Mouse (Mus musculus) ovary, postnatal 10 days (tissue): ENCODE results near the gene Tent4a.

Experiments
- DNase-seq: peaks from one replicate; pipeline ENCODE4 v3.0.0; 2022; ENCODE audit warnings: low spot score

Gene Tent4a

DNA sequence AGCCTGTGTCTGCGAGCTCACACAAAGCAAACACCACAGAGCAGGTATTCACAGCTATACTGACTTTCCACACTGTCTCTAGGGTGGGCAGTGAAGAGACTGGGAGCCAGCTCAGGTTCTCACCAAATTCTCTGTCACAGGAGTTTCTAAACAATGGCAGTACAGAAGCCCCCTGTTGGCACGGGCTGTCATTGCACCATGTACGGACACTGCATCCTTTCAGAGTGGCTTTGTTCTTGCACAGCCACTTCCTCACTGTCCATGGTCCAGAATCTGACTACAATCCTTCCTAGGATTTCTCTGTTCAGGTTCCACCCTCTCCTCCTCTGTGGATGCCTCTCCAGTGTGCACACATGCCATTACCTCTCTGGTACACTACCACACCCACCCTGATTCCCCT, 10.6 kb upstream of the Tent4a start:
- no peak for DNase-seq

DNA sequence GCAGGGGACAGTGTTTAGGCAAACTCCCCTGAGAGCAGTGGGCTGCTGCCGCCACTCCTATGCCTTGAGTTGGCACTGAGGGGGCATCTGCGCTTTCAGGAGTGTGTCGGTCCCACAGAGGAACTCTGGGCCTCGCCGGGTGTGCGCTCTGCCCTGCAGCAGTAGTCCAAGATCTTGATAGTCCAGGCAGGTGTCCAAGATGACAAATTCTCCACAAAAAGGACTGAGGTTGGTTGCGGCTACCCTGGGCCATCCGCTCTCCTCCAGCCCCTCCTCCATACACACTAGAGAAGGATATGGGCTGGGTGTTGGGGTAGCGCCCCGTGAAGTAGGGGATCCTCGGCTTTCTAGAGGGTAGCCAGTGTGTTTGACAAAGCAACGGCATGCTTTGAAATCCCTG, 9.2 kb upstream of the Tent4a start:
- DNase-seq: no peak

DNA sequence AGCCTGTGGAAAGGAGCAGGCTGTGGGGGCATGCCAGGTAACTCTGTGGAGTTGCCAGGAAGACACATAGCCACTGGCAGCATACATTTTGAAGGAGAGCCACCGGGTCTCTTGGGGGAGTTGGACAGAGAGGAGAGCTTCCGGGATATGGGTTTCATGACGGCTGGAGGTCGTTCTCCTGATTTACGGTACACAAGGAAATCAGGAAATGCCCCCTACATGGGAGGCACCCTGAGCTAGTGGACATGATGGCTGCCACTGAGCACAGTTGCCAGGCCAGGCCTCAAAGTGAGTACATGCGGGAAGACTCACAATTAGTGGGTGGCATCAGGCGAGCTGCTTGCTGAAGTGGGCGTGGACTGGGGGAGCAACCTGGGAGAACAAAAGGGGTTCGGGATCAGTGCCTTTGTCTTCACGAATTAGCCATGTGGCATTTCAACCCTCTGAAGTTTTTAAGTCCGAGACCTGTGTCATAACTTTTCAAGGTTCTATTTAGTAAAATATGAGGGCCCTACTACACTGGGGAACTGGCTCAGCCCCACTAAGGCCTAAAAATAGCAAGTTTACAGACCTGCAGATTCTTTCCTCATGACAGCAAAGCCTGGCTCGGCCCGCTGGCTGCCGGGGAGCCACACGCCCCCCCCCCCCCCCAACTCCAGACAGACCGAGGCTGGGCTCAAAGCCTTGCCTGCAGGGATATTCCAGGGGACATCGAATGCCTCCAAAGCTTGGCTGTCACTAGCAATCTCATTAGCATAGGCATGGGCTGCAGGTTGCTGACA, 8.3 kb upstream of the Tent4a start:
- no peak for DNase-seq

DNA sequence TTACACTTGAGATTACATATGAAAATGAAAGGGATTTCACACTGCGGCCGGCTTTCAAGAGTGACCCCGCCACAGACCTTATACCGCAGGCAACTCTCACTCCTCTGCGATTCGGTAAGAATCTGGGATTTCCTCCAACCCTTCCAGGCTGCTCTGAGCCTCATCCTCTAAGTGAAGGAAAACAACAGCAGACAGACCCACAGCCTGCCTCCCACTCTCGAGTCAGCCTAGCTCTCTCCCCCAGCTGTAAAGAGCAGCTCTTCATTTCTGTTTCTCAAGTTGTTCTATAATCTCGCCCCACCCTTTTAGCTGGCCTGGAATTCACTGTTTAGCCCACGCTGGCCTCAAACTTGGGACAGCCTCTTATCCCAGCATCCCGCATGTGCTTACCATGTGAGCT, 7.4 kb upstream of the Tent4a start:
- DNase-seq: no peak

DNA sequence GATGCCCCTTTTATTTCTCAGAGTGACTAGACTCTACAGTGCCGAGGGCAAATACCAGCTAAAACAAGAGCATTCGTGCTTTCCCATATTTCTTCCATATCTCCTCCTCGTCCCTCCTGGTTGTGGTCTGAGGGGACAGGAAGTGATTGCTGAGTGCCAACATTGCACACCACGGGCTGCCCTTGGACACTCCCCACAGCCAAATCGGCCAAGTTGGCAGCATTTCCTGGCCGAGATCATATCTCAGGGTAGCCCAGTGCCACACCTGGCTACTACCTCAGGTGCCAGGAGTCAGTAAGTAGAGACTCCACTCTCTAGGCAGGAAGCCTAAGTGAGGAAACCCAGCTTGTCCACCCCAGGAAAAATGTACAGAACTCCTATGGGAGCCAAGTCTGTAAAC, 6.8 kb upstream of the Tent4a start:
- no peak for DNase-seq

DNA sequence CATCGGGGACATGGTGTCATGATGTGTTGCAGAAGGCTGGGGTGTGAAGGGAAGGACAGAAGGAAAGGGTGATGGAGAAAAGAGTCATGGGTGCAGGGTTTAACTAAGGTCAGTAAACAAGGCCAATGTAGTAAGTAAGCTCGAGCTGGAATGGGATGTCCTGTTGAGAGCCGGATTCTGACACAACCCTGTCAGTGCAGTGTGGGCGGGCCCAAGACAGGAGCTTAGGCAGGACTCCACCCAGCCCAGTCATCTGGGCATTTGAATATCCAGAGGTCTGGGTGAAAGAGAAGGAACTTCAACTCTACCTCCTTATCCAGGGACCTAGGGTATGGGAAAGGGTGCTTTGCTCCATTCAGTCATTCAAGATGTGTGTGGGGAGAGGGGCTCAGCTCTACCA, 3.9 kb upstream of the Tent4a start:
- no peak for DNase-seq

DNA sequence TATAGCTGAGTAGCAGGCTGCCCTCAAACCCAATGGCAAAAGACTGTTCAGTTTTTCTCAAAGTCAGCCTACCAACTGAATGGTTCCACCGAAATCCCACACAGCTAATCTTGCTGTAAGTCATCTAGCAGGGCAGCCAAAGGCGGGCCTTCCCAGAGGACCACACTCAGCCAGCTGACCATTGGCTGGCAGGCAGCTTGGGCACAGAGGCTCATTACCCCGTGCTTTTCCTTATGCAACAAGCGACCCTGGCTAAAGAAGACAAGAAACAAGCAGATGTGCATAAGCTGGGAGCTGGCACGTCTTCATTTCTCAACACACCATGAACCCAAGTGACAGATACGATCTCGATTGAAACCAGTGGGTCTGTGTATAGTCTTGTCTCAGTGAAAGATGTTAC, 2.9 kb upstream of the Tent4a start:
- DNase-seq: no peak

DNA sequence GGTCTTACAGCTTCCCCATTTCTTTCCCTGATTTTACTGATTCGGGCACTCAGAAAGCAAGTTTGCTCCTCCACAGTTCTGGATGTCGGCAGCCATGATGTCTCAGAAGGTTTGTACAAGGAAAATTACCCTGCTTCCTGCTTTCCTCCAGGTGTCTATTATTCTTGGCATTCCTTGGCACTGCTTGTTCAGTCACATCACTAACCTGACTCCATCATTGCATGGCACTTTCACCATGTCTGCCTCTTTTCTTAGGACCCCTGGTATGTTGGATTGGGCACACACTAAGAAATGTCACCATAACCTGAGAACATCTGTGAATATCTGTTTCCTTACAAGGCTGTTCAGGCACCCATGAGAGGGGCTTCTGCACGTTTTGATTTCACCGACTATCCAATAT, 1.6 kb upstream of the Tent4a start:
- no peak for DNase-seq

DNA sequence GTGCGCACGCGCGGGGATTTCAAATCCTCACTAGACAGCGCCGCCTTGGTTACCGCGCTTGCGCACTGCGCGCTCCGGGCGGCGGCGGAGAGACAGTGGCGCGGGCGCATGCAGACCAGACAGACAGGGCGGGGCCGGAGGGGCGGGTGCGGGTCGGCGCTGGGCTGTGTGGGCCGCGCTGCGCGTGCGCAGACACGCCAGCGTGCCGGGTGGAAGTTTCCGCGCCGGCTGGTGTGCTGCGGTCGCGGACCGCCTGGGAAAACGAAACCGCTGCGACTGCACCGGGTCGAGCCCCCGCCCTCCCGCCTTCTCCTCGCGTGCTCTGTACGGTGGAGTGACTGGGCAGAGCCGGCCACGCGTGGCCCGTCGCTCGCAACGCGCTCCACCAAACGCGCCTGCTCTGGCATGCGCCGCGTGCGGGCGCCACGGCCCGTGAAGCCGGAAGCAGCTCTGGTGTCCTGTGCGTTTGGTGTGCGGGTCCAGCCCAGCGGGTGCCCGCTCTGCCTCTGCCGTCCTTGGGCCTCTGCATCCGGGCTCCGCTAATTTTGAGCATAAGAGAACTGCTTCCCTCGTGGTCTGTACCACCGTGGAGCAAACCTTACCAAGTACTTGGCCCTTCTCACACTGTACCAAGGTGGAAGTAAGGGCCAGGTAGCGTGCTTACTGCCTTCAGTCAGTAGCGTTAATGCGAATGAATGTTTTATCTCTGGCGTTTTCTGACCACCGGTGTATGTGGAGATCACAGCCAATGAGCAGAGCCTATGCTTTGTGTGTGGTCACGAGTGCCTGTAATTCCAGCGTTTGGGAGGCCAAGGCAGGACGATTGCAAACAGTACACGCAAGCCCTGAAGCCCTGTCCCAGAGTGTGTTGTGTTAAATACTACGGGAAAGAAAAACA, 486 bp upstream of the Tent4a start:
- peak; percentile 84 for DNase-seq

DNA sequence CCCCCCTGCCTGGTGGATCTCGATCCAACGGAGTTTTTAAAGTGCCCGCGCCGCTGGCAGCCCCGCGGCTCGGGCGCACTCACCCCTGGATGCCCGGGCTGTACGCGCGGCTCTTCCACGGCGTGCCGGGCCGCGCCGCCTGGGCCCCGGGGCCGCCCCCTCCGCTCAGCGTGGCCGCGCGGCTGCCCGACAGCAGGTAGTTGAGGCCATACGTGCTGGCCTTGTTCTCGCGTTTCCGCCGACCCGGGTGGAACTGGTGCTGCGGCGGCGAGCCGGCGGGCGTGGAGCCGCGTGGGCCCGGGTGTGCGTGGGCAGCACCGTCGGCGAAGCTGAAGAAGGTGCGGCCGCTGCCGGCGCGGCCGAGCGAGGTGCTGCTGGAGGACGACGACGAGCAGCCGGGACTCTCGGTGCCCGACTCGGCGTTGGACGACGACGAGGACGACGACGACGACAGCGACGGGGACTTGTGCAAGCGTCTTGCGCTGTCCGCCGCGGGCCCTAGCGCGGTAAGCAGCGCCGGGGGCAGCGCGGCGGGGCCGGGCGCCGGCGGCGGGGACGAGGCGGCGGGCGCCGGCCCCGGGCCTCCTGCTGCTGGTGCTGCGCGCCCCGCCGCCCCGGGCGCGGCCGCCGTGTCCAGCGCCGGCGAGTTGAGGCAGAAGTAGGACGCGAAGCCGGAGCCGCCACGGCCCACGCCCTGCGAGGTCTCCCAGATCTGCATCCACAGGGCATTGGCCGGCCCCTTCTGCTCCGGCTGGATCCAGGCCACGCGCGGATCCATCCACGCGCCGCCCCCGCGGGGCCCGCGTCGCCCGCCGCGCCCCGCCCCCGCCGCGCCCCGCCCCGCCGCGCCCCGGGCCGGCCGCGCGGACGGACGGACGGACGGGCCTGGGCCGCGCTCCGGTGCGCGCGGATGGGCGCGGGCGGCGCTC, 748 bp downstream of the Tent4a start, which contains the start of gene Nsun2:
TSS of gene Nsun2 (plus strand) at position 342 of the 929 bp plus-strand sequence.
- DNase-seq: no peak

DNA sequence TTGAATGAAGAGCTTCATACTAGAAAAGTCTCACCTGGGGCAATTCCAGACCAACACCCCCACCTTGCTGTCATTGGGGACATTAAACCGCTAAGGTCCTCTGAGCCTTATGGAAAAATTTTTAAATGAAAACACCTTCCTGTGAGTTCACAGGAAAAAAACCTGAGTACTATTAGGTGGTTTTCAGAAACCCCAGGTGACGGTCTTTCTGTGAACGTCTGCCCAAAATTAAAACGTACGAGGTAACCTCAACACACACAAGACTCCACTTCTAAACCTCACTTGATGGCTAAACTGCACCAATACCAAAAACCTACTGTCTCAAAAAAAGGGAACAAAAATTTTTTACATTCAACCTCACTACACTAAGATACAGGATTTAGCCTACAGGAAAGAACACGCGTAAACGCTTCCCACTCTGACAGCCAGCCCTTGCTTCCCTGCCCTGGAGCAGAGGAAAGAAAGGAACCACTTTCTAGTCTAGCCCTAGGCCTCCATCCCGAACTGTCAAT, 1.5 kb downstream of the Tent4a start:
- DNase-seq: no peak

DNA sequence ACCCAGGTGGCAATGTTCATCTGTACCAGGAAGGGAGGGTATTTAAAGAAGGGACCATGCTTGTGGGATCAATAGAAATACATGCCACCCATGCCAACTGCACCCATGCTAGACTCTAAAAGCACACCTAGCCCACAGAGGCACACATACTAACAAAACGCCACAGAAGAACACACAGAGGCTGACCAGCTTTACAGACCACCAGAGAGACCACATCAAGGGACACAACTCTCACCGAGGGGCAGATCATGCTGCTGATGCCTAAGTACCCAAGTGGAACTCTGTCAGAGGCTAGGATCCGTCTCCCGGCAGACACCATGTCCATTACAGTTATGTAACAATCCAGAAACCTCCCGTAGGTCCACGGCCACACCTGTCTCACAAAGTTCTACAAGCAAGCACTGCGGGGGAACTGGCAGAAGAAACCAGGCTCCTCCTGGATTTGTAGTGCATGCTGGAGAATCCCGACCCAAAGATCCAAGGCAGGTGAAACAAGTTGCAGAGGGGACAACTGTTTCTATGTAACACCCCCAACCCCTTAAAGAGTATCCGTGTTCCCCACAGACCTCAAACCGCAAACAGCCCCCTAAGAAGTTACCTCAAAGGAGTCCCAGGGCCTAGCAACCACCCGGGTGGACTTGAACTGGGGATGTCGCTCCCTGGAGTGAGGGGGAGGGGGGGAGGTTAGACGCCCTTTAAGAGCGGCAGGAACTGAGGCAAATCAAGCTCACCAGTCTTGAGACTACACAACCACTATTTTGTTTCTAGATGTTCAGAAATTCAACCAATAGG, 2.1 kb downstream of the Tent4a start:
- DNase-seq: no peak

DNA sequence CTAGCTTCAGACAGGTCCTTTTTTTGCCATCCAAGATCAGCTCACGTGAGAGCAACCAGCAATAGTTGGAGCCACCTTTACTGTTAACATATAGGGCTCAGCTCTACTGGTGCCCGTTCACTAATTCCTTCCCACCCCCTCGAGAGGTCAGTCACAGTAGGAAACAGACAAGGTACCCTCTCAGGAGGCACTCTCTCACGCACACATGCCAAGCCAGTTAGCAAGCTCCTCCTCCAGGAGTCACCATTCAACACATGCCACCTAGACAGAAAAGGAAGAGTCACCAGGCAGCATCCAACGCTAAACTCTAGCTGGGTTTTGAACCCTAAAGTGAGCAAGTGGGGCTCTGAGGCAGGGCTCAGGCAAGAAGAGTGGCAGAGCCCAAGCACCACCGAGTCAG, 3.0 kb downstream of the Tent4a start:
- DNase-seq: no peak

DNA sequence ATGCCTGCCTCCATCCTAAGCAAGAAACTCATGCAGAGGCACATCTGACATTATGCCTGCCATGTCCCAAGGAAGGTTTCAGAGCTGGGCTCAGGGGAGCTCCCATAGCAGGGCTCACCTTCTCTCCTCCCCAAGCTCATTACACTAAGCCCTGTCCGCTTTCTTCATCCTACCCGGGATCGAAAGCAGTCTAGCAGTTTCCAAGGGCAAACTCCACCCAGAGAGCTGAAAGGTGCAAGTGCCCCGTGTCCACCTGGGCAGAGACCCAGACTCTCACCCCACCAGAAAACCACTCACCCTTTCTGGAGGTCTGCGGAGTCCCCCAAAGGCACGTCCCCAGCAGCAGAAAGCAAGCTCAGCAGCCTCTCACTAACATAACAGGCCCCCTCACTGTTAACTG, 3.5 kb downstream of the Tent4a start:
- DNase-seq: no peak

DNA sequence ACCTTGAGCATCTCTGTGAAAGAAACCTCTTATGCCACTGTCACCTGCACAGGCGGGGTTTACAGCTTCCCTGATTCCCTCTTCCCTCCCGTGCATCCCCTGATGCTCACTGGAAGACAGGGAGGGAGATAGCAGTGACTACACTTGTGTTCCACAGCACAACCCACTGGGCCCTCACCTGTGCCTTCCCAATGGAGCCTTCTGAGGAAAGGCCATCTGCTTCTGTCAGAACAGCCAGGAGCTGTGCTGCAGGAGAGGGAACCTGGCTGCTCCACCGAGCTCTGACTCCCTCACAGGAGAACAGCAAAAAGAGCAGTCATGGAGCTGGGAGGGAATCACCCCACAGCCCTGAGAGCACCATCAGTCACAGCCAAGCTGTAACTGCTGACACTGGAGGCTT, 4.3 kb downstream of the Tent4a start:
- no peak for DNase-seq

DNA sequence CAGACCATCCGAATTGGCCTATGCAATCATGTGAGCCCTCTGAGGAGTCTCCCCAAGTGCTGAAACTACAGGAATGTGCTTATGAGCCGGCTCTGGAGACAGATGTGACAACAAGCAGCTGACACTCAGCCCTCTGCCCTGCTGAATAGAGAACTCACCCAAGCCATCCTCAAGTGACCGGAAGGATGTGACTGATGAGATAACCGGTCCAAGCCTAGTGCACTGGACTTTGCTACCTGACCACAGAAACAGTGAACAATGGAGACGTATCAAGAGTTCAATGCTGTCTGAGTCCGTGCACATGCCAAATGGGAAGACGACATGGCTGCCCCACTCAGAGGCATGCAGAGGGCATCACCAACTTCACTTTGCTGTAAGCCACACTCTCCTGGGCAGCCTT, 5.9 kb downstream of the Tent4a start:
- no peak for DNase-seq

DNA sequence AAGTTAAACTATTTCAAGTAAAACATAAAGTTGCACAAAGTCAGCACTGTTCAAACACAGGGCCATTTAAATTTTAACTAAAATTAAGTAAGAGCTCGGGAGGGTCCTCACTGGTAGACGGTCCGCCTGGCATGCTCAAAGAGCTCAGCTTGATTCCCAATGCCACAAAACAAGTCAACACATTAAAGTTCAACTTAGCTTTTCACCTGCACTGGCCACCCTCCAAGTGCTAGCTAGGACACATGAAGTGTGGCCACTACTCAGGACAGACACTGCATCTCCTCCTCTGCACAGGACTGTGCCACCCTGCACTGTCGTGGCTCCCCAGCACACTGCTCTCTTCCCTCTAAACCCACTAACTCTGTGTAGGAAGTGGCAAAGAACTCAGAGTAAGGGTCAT, 8.6 kb downstream of the Tent4a start:
- no peak for DNase-seq

DNA sequence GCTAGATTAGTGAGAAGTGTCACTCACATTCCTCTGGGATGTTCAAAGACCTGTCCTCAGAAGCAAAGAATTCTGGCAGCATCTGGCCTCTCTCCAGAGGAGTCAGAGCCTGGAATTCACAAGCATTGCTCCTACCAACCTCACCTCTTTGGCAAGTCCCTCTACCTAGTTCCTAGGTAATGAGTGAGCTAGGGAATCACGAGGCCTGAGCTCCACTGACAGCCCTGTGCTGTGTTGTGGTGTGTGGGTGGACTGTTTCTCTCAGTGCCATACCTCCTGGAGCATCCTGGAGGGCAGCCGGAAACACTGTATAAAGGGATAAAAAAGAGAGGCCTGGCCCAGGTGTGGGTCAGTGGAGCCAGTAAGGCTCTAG, 10.3 kb downstream of the Tent4a start:
- DNase-seq: no peak

DNA sequence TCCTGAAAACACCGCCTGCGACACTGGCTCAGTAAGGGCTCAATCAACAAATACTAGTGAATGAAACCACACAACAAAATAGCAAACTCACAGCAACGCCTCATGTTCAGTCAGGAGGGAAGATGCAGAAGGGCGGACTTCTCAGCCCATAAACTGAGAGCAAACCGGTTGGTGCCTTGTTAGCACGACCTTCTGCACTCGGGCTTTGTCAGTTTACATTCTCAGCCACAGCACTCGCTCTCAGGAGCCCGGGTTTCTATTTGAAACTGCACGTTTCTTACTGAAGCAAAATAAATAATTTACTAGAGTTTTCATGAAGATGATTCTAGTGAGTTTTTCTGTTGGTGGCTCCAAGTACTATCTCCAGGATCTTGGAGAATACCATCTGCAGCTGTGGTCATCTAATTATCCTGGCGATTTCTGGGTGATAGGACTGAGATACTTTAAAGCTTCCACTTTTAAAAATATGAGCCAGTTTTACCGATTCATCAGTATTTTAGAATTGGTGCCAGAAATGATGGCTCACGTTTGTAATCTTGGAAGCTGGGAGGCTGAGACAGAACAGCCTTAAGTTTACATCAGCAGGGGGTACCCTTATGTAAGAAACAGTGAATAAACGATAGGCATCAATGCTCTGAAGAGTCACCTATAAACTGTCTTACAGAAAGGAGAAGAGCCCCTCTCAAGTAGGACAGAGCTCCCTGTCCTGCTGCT, 10.8 kb downstream of the Tent4a start:
- no peak for DNase-seq

DNA sequence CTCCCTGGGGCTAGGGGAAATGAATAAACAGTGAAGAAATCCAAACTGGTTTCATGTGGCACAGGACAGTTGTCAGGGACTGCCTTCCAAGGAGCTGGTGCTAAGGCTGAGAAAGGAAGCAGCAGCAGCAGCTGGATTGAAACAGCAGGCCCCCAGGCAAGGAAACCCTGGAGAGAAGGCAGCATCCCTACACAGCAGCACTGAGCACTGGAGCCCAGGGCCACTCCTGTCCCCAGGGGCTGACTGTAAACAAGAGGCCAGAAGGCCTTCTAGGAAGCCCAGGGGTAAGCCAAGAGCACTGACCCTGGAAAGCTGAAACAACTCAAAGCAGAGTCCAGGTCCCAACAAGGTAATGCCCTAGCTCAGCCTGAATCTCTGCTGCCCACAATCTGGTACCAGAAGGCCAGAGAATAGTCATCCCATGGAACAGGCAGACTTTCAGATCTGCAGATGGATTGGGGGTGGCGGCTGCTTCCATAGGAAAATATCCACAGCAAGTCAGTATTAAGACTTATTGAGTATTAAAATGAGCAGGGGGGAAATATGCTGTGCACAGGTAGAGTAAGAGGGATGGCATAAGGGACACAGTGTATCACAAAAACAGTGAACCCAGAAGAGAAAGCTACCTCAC, 12.1 kb downstream of the Tent4a start:
- no peak for DNase-seq
